Mouse (Mus musculus) neural tube, embryonic 13.5 days (tissue): Measurements from ENCODE around the gene Olfr1228. TPM values are rescaled to one million over a fixed set of nuclear protein-coding genes. Genes with fewer than 3 reads are reported as not detected.

Source experiments
- ATAC-seq: fragments of 200-750 bp; cut with Nextera tagmentation; 2 replicates; pipeline ENCODE4 v1.8.0; 2017; ENCODE audit warnings: low read depth, mild to moderate bottlenecking, moderate TSS enrichment, moderate library complexity
- H3K27ac ChIP-seq: fragments of 300-500 bp; sonication (generic); replicated peaks from 2 replicates; pipeline ENCODE4 v1.5.1; 2015; ENCODE audit warnings: moderate library complexity, mild to moderate bottlenecking, inconsistent platforms
- H3K27me3 ChIP-seq: fragments of 300-500 bp; sonication (generic); 2 replicates; pipeline ENCODE4 v1.6.1; 2015; ENCODE audit warnings: mild to moderate bottlenecking, inconsistent platforms
- H3K36me3 ChIP-seq: fragments of 300-500 bp; sonication (generic); 2 replicates; pipeline ENCODE4 v1.6.1; 2015; ENCODE audit warnings: mild to moderate bottlenecking, inconsistent platforms
- H3K4me1 ChIP-seq: fragments of 300-500 bp; sonication (generic); replicated peaks from 2 replicates; pipeline ENCODE4 v1.6.1; 2015; ENCODE audit warnings: inconsistent platforms
- H3K4me2 ChIP-seq: fragments of 300-500 bp; sonication (generic); 2 replicates; pipeline ENCODE4 v1.6.1; 2015; ENCODE audit warnings: inconsistent platforms, mild to moderate bottlenecking, moderate library complexity
- H3K4me3 ChIP-seq: fragments of 300-500 bp; sonication (generic); 2 replicates; pipeline ENCODE4 v1.5.1; 2015; ENCODE audit warnings: mild to moderate bottlenecking, inconsistent platforms
- H3K9ac ChIP-seq: fragments of 300-500 bp; sonication (generic); 2 replicates; pipeline ENCODE4 v1.6.1; 2015; ENCODE audit warnings: moderate library complexity, mild to moderate bottlenecking, inconsistent platforms
- H3K9me3 ChIP-seq: fragments of 300-500 bp; sonication (generic); 2 replicates; pipeline ENCODE4 v1.6.1; 2016; ENCODE audit warnings: inconsistent platforms
- WGBS: fragments of 180-500 bp; shearing (Covaris S2); methylation state at CpG from one replicate; pipeline ENCODE4 v1.1.7; 2015; 5-methylcytosine and 5-hydroxymethylcytosine counted together
- polyA plus RNA-seq: library from polyadenylated mRNA; unstranded; fragments of >200 nt; fragmentation: Nextera tagmentation; extraction: Ambion mirVana; gene quantifications from 2 replicates; pipeline ENCODE4 v1.2.1, GENCODE M21; 2015

Gene Olfr1228
- not detected in 2 replicates for polyA plus RNA-seq

DNA sequence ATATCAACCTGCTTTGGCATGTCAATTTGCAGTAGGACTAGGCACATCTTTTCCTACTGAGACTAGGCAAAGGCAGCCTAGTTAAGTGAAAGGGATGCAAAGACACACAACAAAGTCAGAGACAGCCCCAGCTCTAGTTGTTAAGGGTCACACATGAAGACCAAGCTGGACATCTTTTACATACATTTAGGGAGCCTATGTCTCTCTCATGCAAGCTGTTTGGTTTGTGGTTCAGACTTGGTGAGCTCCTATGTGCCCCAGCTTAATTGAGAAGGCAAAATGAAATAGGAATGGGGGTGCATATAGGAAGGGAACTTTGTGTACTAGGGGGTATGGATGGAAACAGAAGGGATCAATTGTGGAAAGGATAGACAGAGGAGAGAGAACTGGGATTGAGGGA lies at the start of gene Olfr1228:
Gene Olfr1228 (minus strand): TSS at position 101 of the 400 bp plus-strand sequence.
- Histone ChIP-seq H3K4me3 (no peak within 1 kb of the TSS), H3K9ac (no peak within 1 kb of the TSS), H3K36me3 (no peaks in the 10 kb centered on the region), H3K4me2 (no peak within 1 kb of the TSS), H3K27ac (no peak within 1 kb of the TSS), H3K4me1 (no peaks in the 10 kb centered on the region), H3K27me3 (no peaks in the 10 kb centered on the region), H3K9me3 (no peaks in the 10 kb centered on the region)
- no peak for ATAC-seq

GRCm38 (mm10) chr2:89297168-89297567 lies 43.3 kb upstream of the Olfr1228 start, which contains the start of gene Olfr1230:
Gene Olfr1230 (minus strand): TSS chr2:89297268.
- Histone ChIP-seq H3K9me3 (no peaks in the 10 kb centered on the region), H3K4me1 (no peaks in the 10 kb centered on the region), H3K27ac (no peak within 1 kb of the TSS), H3K9ac (no peak within 1 kb of the TSS), H3K36me3 (no peaks in the 10 kb centered on the region), H3K4me3 (no peak within 1 kb of the TSS), H3K27me3 (no peaks in the 10 kb centered on the region), H3K4me2 (no peak within 1 kb of the TSS)
- 92% methylated on average over 1 of the region's 1 CpGs for WGBS
- no peak for ATAC-seq

- H3K27ac ChIP-seq: no peak within 1 kb of the TSS
- H3K4me1 ChIP-seq: no peaks in the 10 kb centered on the region
- no peak within 1 kb of the TSS for H3K4me3 ChIP-seq
- H3K9ac ChIP-seq: no peak within 1 kb of the TSS
- H3K9me3 ChIP-seq: no peaks in the 10 kb centered on the region
- H3K4me2 ChIP-seq: no peak within 1 kb of the TSS
- ATAC-seq: no peak
- 81% methylated on average over 2 of the region's 2 CpGs for WGBS
- H3K36me3 ChIP-seq: no peaks in the 10 kb centered on the region
- H3K27me3 ChIP-seq: no peaks in the 10 kb centered on the region
Measured at GRCm38 (mm10) chr2:89287914-89288313, 34.1 kb upstream of the Olfr1228 start, which contains the start of gene Olfr1229. Gene Olfr1229 (minus strand): TSS chr2:89288014.

DNA sequence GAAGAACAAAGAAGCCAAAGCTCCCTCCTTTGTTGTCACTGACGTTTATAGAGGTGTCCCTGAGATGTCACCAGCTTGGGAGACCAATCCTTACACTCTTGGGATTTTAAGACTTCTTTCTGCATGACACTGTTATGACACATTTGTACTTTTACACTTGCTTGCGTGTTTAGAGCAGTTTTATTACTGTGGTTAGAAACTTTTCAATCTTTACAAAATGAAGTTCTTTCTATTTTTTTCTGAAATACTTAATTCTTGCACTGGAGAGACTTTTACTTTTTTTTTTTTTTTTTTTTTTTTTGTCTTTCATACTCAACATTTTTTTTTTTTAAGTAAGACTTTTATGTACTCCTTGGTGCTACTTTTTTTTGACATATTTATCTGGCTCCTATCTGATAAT lies 53.9 kb downstream of the Olfr1228 start, which contains the start of gene Olfr1226:
Gene Olfr1226 (minus strand): TSS at position 101 of the 400 bp plus-strand sequence.
- H3K4me3 ChIP-seq: no peak within 1 kb of the TSS
- H3K27me3 ChIP-seq: no peaks in the 10 kb centered on the region
- H3K9ac ChIP-seq: no peak within 1 kb of the TSS
- H3K36me3 ChIP-seq: no peaks in the 10 kb centered on the region
- no peaks in the 10 kb centered on the region for H3K4me1 ChIP-seq
- H3K9me3 ChIP-seq: no peaks in the 10 kb centered on the region
- no peak within 1 kb of the TSS for H3K27ac ChIP-seq
- 61% methylated on average over 2 of the region's 2 CpGs for WGBS
- H3K4me2 ChIP-seq: no peak within 1 kb of the TSS
- no peak for ATAC-seq

Other genes with a start within 250 kb of the Olfr1228 start
- not detected in 2 replicates for gene Olfr1215, start 247.1 kb downstream of the Olfr1228 start, polyA plus RNA-seq
- gene Olfr1216, start 235.7 kb downstream of the Olfr1228 start, polyA plus RNA-seq: not detected in 2 replicates
- not detected in 2 replicates for gene Olfr1217, start 222.0 kb downstream of the Olfr1228 start, polyA plus RNA-seq
- not detected in 2 replicates for gene Olfr1218, start 192.9 kb downstream of the Olfr1228 start, polyA plus RNA-seq
- not detected in 2 replicates for gene Olfr1219, start 170.5 kb downstream of the Olfr1228 start, polyA plus RNA-seq
- not detected in 2 replicates for gene Olfr1220, start 147.2 kb downstream of the Olfr1228 start, polyA plus RNA-seq
- gene Olfr1221, start 136.8 kb downstream of the Olfr1228 start, polyA plus RNA-seq: not detected in 2 replicates
- not detected in 2 replicates for gene Olfr1222, start 121.0 kb downstream of the Olfr1228 start, polyA plus RNA-seq
- gene Olfr1223, start 102.5 kb downstream of the Olfr1228 start, polyA plus RNA-seq: not detected in 2 replicates
- gene Olfr1224-ps1, start 90.0 kb downstream of the Olfr1228 start, polyA plus RNA-seq: not detected in 2 replicates
- not detected in 2 replicates for gene Olfr1225, start 79.4 kb downstream of the Olfr1228 start, polyA plus RNA-seq
- not detected in 2 replicates for gene Olfr1226, start 54.0 kb downstream of the Olfr1228 start, polyA plus RNA-seq
- not detected in 2 replicates for gene Olfr1229, start 34.0 kb upstream of the Olfr1228 start, polyA plus RNA-seq
- gene Olfr1230, start 43.2 kb upstream of the Olfr1228 start, polyA plus RNA-seq: not detected in 2 replicates
- not detected in 2 replicates for gene Olfr1231, start 53.0 kb upstream of the Olfr1228 start, polyA plus RNA-seq
- not detected in 2 replicates for gene Olfr1232, start 75.6 kb upstream of the Olfr1228 start, polyA plus RNA-seq
- not detected in 2 replicates for gene Olfr1233, start 88.3 kb upstream of the Olfr1228 start, polyA plus RNA-seq
- not detected in 2 replicates for gene Olfr1234, start 110.8 kb upstream of the Olfr1228 start, polyA plus RNA-seq
- not detected in 2 replicates for gene Olfr1238, start 155.6 kb upstream of the Olfr1228 start, polyA plus RNA-seq
- not detected in 2 replicates for gene Olfr1239, start 166.3 kb upstream of the Olfr1228 start, polyA plus RNA-seq
- not detected in 2 replicates for gene Olfr1240, start 188.9 kb upstream of the Olfr1228 start, polyA plus RNA-seq
- not detected in 2 replicates for gene Olfr1241, start 233.1 kb upstream of the Olfr1228 start, polyA plus RNA-seq
- not detected in 2 replicates for gene Olfr1242, start 244.3 kb upstream of the Olfr1228 start, polyA plus RNA-seq